Mouse (Mus musculus) NIH3T3 (cell line): ENCODE measurements around the gene Mtf1.

Experiments used
- DNase-seq: peaks from one replicate; pipeline ENCODE4 v3.0.0-alpha.2; 2012; ENCODE audit warnings: low read depth

Gene Mtf1

DNA sequence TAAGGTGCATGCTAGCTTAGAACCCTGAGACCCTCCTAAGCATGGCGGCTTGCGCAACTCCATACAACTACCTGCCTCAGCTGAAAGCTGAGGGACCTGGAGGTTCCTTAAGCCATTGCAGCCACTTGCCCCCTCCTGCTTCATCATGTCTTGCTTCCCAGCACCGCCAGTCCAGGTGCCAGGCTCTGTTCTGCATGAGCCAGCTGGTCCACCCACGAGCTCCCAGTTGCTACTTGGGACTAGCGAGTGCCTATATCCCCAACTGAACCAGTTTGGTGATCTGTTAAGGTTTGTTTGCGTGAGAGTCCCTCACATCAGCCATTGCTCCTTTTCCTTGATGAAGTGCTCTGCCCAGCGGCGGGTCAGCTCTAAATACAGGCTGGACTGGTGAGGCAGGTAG lies 54.4 kb downstream of the Mtf1 start:
- DNase-seq, result no peak

DNA sequence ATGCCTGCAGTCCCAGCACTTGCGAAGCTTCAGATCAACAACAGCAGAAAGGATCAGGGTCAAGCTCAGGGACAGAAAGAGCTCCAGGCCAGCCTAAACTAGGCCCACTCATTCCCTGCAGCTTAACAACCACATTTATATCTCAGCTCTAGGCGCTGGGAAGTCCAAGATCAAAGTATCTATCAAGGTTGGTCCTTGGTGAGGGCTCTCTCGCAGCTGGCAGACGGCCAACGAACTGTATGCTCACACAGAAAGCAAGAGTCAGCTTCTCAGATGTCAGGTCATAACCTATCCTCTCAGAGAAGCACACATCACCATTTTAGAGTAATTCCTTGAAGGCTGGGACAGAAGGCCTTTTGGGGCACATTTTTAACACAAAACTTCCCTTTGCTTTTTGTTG lies 56.5 kb downstream of the Mtf1 start:
- peak; percentile 28 for DNase-seq

DNA sequence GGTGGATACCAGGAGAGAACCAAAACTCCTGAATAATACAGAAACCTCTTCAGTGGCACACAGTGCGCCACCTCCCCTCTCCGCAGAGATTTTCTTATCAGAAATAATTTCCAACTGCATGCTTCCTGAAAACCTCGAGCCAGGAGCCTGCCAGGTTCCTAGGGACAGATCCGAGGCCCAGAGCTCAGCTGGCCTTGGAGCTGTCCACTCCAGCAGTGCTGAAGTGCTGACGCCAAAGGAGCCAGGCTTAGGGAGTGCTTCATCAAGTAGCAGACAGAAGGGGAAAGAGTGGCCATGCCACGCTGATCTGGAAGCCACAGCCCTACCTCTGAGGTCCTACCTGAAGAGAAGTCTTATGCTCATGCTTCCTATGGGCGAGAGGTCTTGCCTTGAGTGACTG lies 58.5 kb downstream of the Mtf1 start:
- peak; percentile 86 for DNase-seq

DNA sequence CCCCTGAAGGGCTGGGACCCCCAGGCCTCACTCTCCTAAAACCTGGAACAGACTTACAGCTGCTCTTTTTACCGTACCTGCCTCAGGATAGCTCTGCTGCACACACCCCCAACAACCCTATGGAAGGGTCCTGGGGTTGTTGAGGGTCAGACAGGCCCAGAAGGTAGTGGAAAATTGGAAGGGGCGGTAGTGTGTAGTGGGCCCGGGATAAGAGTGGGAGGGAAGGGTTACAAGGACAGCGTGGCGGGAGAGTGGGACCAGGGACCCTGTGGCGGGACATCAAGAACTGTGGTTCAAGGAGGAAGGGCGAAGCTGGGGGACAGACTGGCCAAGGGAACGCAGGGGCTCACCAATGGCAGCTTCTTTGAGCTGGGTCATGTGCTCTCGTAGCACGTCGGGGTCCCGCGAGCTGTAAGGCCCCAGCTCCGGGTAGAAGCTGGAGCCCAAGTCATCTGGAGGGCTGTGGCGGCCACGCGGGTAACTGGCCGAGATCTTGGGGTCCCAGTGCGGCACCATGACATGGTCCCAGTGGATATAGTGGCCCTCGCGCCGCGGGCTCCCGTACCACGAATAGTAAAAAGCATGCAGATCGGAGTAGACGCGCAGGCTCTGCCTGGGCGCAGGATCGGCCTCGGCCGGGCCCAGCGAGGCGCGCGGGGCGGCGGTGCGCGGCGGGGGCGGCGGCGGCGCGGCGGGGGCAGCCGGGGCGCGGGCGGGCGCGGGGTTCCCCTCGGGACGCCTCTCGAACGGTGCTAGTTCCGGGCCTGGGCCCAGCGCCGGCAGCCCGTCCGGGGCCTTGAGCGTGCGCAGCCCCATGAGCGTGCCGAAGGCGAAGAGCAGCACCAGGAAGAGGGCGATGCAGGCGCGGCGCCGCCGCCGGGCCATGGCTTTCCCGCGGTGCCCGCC lies 59.6 kb downstream of the Mtf1 start, which contains the start of gene Maneal:
TSS of gene Maneal (minus strand) at position 889 of the 906 bp plus-strand sequence.
- no peak for DNase-seq

DNA sequence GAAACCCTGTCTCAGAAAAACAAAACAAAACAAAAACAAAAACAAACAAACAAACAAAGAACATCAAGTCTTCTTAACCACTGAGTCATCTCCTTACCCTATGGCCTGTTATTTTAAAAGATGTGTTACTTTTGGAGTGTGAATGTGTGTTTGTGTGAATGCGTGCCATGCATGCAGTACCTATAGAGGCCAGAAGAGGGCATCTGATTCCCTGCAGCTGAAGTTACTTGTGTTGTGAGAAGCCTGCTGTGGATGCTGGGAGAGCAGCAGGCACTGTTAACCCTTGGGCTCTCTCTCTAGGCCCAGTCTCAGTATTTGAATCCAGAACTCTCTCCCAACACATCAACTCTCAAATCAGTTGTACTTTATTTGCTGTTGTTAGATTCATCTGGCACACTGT lies 70.8 kb downstream of the Mtf1 start:
- DNase-seq, result peak; percentile 40

DNA sequence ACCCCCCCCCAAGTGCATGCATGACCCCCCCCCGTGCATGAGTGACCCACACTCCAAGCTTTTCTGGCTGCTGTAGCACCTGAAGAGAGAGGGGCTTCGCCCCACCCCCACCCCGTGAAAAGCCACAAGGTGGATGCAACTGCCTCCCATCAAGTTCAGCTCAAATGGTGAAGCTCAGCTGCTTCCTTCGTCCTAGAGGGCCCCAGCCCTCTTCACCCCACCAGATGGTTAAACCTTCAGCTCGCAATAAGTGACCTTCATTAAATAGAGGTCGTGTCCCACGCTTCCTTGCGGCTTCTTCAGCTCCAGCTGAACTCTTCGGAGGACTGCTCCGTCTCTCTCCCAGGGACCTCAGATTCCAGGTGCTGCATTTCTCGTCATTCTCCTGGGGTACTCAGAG lies 78.7 kb downstream of the Mtf1 start, which contains the start of gene Epha10:
TSS of gene Epha10 (plus strand) at position 301 of the 400 bp plus-strand sequence.
- no peak for DNase-seq

DNA sequence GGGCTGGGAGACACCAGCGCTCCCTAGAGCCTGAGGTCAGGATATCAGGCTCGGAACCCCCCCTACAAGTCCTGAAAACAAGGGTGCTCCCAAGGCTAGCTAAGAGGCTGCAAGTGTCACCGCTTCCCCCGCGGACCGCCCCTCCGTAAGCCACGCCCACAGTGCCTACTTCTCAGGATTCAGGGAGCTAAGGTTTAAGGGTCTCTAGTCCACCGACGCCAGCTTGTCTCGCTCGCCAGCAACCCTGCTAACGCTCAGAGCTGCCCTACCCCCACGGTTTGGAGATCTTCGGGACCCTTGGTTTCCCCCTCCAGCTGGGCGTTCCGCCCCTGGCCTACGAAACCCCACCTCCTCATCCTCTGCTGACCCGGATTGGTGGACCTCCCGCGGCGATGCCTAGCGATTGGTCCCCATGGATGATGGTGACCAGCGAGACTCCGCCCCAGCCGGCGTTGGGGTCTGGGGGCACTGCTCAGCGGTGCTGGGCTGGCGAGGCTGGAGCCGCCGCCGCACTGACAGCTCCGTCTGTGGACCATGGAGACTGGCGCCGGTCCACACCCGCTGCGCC lies 79.5 kb downstream of the Mtf1 start:
- no peak for DNase-seq

DNA sequence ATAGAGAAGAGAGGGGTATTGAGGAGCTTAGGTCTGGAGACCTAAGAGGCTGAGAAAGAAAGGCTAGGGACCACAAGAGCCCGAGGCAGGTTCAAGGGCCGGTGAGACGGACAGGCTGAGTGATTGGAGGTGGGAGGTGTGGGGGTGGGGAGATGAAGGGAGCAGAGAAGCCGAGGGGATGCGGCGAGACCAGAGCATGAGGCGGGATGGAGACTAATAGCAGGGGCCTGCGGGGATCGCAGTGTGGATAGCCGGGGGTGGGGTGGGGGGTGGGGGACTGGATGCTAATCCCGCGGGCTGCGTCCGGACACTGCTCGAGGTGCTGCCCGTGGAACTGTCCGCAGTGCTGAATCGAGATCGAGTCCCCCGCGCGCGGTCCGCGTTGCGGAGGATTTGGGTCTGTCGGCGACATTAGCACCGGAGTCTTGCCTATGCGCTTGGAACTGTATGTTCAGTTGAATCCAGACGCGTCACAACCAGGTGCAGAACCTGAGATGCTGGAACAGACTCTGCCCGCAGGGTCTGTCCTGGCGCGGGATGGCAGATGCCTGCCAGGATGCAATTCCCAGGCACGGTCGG lies 80.3 kb downstream of the Mtf1 start:
- no peak for DNase-seq

DNA sequence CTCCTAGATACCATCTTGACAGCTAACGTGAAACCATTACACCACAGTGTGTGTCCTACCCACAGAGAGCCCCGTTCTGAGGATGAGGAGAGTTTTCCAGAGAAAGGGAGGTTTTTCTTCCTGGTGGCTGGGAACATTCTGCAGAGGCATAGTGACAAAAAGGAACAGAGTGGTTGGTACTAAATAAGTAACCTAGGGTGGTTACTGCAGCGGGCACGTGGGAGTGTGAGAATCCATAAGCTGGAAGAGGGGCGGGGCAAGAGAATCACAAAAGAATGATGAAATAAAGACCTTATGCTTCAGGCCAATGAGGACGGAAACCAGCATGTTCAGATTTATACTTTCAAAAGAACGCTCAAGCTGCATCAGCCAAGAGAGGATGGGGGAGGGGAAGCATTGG lies 86.8 kb downstream of the Mtf1 start:
- peak; percentile 22 for DNase-seq

DNA sequence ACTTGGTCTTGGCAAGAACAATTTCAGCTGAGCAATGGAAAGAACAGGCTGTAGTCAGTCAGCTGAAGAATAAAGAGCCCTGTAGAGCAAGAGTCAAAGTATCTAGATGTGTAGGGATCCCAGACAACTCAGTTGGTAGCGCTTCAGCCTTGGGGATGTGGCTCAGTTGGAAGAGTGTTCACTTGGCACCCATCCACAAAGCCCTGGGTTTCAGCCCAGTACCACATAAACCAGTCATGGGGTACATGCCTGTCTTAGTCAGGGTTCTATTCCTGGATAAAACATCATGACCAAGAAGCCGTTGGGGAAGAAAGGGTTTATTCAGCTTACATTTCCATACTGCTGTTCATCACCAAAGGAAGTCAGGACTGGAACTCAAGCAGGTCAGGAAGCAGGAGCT lies 88.0 kb downstream of the Mtf1 start:
- DNase-seq, result peak; percentile 87

DNA sequence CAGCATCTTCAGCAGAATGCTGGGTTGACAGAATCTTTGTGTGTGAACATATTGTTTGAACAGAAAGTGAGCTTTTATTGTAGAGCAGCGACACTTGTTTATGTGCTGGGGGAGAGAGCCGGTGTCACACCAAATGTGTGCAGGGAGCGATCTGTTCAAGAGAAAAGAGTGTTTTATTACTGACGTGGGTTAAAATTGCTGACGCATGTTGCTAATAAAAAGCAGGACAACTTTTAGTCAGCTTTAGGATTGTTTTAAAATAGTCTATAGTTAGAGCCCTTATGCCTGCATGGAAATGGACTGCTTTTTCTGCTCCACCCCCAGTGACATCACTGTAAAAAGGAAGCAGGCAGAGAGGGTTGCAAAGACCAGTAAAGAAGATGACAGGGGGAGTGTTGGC lies 88.9 kb downstream of the Mtf1 start:
- peak; percentile 69 for DNase-seq

DNA sequence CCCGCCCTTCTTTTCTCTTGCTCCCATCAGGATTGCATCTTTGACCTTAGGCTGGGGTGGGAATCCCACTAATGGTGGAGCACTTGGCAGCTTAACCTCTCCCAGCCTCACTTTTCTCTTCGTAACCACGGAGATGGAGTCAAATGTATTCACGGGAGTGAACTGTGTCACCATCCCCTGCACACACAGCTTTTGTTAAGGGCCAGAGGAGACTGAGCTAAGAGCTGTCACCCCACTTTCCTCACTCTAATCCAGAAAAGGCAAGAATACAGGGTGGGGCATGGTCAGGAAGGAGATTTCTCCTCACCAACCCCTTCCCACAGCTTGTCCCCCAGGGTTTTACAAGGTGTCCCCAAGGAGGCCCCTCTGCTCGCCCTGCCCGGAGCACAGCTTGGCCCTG lies 91.9 kb downstream of the Mtf1 start:
- no peak for DNase-seq

DNA sequence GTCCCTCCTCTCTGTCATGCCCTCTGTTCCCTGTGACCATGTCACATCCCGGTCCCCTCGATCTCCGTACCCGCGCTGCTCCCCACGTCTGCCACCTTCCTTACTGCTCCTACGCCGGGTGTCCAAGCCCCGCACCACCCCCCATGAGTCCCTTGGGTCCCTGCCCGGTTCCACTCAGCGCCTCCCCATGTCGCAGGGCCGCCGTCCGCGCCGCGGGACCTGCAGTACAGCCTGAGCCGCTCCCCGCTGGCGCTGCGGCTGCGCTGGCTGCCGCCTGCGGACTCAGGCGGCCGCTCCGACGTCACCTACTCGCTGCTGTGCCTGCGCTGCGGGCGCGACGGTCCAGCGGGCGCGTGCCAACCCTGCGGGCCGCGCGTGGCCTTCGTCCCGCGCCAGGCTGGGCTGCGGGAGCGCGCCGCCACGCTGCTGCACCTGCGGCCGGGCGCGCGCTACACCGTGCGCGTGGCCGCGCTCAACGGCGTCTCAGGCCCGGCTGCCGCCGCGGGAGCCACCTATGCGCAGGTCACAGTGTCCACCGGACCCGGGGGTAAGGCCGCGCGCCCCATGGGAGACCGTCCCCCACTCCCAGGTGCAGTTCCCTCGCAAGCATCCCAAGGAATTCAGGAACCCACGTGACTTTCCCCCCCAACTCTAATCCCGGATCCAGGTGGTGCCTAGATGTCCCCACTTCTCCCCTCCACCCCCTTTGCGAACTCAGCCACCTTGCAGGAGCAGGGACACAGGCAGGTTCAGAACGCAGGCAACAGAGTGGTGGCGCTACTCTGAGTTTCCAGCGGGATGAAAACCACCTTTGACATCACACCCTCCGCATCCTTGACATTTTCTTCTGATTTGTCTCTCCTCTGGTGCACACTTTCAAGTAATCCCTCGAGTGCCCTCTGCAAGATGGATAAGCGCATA lies 92.9 kb downstream of the Mtf1 start:
- no peak for DNase-seq

DNA sequence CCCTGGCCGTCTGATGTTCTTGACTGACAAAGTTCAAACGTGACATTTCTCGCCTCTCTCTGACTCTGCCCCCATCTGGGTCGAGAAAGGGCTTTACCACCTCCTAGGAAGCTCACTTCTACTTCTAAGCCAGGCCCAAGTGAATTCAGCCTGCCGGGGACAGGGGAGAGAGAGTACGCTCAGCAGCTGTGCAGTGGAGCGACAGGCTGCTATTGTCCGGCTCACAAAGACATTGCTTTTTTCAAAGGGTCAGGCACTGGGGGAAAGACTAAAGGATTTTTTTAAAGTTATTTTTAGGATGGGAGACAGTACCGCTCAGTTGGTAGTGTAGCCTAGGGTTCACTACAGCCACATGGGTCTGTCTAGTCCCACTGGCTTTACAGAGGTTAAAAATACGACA lies 96.5 kb downstream of the Mtf1 start:
- DNase-seq, result no peak
